Mouse (Mus musculus): ENCODE data around the gene Ndufs3.

GRCm38 (mm10) chr2:90879419-90879818 lies 25.2 kb downstream of the Ndufs3 start:
- TF ChIP-seq GATA1 (IDR thresholded peaks at IDR 0.05; ENCODE audit: borderline replicate concordance, low read length) (no peak), FLI1 (IDR thresholded peaks at IDR 0.05; ENCODE audit: low read length) (no peak)

All from megakaryocyte, embryonic 14.5 days (primary cell).